Mouse (Mus musculus) CD4-positive, CD25-positive, alpha-beta regulatory T cell, adult 4 months (primary cell): Measurements from ENCODE around the gene Tmprss15. TPM values are rescaled to one million over a fixed set of nuclear protein-coding genes. Genes with fewer than 3 reads are reported as not detected.

Source experiments
- ATAC-seq: one replicate; pipeline ENCODE4 v1.8.0; 2017
- polyA plus RNA-seq, 2 experiments: library from polyadenylated mRNA; unstranded; fragments of 100-300 nt; shearing (Covaris generic); gene quantifications; one replicate each; pipeline ENCODE4 v1.2.1; 2017

The Tmprss15 gene
- not detected for polyA plus RNA-seq

DNA sequence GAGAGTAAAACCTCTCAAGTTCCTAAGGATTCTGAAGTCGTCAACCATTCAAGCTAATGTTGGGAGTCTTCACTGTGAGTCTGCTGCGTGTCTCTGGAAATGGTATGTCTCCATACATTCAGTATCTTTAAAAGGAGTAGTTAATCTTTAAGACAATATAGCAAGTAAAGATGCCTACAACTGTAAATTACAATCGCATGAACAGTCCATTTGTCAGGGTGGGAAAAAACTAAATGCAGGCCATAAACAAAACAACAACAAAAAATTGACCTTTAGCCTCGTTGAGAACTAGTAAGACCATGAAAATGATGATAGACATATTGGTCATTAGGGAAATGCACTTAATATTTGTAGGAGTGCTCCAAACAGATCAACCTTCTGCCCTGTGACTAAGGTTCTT, at the start of gene Tmprss15:
Gene Tmprss15 (minus strand): TSS at position 101 of the 400 bp plus-strand sequence.
- ATAC-seq: no peak

DNA sequence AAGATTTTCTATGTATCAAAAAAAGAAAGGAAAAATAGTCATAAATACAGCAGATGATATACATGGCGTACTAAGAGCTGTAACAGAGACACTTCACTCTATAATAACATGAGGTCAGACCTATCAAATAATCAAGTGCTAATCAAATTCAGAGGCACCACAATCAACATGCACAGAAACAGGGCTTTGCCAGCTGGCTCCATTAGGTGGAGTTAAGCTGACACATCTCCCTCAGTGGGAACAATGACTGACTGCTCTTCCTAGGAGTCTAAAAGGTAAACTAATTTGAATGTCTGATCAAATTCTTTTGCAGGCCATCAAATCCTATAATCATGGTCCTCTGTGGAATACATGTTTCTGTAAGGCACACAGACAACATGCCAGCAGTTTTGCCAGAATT, 24.0 kb upstream of the Tmprss15 start:
- ATAC-seq: no peak

DNA sequence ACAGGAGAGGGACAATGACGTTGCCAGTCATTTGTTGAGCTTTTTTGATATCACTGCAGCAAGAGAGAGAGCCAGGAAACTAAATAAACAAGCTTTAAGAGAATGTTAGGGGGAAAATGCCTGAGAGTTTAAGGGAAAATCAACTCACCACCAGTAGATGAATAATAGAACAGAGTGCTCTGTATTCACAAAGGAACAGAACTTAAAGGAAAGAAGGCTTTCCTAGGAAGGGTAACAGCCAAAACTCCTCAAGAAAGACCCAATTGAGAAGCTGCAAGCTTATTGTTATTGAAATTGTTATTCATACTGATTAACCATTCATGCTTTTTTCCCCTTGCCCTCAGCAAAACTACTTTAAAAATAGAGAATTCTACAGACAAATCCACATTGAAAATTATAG, 18.6 kb upstream of the Tmprss15 start:
- ATAC-seq: no peak

DNA sequence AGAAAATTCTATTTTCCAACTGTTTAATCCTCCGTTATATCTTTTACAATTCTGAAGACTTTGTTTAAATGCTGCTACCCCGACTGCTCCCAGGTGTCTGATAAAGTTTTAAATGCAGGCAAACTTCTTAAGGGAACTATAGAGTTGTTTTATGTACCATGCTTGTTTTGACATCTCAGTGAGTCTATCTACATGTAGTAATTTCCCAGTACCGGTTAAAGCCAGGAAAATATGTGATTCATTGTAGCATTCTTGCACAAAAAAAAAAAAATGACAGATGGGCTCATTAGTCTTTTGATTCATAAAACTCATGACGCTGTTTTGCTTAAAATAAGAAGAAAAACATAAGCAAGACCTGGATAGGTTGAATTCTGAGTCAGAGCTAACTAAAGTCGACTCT, 18.1 kb upstream of the Tmprss15 start:
- ATAC-seq: no peak

DNA sequence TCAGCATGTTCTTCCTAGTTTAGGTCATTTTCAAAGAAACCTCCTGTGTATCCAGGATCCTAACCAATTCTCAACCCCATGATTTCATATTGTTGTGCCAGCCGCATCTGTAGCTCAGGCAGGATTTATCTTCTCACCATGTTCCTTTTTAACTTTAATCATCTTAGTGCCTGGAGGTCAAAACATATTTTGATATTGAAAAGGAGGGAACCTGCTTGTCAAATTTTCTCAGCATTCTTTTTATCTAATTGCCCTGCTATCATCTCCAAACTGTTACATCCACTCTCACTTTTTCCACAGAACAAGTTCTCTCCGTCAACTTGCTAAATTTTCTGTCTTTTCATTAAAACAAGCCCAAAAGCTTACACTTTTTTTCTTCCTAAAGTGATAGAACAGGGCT, 9.4 kb upstream of the Tmprss15 start:
- no peak for ATAC-seq

DNA sequence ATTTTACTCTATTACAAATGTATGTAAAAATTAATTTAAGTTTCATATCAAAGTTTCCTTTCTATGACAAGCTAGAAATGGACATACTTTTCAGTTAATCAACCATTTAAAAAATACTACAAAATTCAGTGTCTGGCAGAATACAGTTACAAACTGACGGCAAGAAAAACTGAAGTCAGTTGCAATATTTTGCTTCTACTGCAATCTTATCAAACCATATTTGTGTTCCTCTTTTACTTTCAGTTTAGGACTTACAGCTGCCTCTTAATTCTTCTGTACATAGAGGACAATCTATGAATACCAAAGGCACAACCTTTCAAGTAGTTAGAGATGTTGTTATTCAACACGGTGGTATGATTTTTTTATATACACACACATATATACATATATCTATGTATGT, 7.4 kb upstream of the Tmprss15 start:
- ATAC-seq: no peak

DNA sequence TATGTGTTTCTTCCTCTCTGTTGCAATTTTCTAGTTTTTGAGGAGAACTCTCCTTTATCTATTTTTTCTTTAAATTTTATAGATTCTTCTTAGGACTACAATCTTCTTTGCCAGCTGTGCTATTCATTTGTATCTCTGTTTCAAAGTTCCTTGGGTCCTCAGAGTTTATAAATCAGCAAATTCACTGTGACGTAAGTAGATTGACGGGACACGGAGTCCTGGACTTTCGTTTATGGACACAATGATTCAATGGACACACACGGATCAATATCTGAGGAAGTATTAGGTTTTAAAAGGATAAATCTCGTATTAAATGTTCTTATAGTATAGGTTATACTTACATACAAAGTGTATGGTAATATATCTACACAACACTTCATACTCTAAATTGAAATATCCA, 4.3 kb downstream of the Tmprss15 start:
- ATAC-seq: no peak

DNA sequence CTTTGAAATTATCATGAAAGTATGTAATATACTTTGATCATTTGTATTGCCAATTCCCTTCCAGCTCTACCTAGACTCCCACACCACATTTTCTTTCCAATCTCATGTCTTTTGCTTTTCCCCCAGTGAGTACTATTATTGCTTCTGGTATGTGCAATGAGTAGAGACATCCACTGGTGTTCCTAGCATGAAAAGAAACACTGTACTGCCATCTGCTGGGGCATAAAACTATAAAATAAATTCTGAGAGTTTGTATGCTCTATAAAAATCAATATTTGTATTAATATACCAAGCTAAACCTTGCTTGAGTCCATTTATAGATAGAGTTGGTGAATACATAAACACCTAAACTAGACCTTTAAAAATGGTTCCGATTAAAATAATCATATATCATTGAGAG, 27.0 kb downstream of the Tmprss15 start:
- no peak for ATAC-seq

DNA sequence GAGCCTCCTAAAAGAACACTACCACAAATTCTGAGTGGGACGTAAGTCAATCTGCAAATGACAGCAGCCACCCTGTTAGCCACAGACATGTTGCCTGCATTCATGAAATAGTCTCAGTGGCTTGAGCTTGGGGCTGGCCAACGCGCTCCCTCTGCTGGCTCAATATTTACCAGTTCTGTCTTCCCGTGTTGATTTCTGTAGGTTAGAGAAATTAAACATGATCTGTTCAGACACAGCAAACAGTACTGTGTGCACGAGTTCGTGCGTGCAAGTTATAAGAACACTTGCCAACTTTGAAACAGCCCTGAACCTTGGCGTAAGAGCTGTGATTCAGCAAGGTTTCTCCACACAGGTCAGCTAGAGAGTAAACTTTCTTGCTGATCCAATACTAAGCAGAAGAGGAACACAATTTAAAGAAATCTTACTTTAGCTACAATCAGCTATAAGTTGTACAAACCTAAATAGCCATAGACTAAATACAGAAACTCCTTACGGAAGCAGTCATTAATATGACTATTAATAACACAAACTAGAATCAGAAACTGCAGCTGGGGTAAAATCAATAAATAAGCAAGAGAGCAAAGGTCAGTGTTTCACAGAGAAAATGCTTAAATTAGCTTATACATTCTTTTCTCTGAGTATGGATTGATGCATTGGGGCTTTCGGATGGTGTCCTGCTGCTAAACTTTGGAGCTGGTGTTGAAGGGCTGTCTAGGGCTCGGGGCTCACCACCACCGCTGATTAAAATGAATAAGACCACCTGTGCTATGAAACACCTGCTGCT, 31.9 kb downstream of the Tmprss15 start:
- no peak for ATAC-seq

DNA sequence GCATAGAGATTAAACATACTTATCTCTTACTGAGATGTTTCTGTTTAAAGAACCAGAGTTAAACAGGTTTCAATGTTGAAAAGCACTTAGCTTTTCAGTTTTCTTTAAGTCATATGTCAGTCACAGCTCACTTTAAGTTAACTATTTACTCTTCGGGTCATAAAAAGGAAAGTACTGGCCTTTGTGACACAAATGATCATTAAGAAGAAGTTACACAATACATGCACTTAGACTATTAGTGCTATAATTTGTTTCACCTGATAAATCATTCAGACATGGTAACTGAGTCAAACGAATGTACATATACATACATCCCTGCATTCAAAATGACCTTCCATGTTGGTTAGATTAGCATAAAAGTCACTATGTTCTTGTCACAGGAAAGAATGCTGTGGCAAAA, 58.3 kb downstream of the Tmprss15 start:
- ATAC-seq: no peak

DNA sequence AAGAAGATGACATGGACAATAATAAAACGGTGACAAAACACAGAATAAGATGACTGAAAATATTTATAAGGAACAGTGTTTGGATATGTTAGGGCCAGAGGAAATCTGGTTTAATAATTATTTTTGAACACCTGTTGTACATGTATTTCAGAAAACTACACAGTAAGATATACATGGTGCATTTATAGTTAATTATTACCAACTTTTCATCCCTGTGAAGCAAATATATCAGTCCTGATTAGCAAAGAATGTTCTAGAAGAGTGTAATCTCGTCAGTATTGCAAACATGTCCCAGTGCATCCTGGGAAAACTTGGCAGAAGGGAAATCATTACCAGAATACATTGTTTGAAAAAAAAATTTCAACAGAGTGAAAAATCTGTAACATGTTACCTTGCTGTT, 88.1 kb downstream of the Tmprss15 start:
- no peak for ATAC-seq

DNA sequence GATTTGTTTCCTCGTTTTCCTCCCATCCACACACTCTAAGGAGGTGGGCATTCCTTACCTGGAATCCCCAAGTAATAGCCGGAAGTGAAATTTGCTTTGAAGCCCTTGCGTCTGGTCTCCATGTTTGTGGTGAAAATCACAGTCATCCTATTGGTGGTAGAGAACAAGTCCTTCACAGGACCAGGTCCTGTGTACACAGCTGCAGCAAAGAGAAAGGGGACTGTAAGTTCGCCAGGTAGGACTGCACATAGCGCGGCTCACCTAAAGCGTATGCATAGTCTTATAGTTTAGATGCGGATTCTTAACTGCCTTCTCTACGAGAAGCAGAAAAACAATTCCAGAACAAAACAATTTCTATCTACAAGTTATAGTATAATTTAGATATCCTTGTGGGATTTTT, 89.2 kb downstream of the Tmprss15 start:
- ATAC-seq: no peak

DNA sequence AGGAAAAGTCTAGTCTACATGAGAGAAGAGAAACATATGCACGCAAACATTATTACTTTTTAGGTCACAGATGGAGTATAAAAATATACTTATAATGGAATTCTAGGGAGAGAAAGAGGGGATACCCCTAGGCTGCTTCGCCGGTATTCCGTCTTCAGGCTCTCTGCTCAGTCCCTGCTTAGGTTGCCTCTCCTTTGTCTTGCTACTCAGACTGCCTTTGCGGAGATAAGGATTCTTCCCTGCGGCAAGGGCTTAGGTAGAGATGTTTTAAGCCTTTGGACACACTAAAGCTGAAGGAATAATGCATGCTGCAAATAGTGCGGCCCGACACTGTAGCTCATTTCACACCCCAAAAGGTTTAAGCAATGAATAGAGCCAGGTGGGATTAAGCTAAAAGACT, 114.5 kb downstream of the Tmprss15 start:
- ATAC-seq: no peak

DNA sequence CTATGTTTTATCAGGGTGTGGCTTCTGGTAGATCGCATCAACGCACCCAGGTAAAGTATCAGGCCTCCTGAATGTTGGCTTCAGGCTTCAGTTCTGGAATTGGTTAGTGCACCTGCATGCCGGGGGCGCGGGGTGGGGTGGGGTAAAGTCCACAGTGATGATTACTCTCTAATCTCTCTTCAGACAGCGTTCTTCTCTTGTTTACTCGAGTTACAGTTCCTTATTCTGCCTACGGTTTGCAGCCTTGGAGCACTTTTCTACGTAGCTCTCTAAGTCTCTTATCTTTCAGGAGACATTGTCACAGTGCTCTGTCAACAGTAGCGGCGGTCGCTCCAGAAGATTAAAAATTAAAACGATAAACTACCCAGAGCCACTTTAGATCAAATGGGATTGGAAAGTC, 116.8 kb downstream of the Tmprss15 start:
- ATAC-seq: no peak

DNA sequence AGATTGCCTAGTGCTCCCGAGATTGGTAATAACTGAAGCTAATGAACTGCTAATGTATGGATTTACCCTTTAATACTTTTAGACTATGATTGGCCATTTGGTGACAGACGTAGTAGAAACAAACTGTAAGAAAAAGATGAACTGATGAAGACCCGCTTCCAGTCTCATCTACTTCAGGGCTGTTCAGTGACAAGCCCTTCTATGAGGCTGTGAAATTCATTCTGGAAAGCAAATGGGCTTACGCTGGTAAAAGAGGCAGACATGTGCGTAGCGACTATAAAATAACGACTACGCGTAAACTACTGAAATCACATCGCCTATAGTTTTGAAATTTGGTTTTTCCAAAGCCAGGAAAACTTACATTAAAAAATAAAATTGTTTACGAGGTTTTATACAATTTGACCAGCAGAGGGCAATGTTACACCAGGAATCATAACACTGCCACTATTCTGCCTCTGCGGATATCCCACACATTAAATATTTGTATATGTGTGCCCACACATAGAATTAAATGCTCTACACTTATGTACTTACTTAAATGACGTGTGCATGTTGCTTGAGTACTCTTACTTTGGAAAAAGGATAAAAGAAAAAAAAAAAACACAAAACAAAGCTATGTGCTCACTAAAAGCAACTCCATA, 121.7 kb downstream of the Tmprss15 start:
- ATAC-seq: no peak

DNA sequence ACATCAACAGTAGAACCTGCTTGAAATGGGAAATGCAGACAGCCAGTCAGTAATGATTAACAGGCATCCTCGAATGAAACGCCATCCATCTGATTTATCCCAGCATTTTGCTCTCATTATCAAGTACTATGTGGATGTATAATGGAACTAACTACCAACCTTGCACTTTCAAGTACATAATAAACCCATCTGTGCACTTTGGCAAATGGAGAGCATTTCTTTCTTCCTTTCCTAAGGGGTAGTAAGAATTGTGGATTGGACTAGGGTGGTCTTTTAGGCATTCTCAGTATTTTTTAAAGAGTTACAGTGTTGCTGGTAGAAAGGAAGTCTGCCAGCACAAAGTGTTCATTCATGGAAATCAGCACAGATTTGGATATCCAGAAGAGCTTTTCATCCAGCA, 133.5 kb downstream of the Tmprss15 start:
- no peak for ATAC-seq

DNA sequence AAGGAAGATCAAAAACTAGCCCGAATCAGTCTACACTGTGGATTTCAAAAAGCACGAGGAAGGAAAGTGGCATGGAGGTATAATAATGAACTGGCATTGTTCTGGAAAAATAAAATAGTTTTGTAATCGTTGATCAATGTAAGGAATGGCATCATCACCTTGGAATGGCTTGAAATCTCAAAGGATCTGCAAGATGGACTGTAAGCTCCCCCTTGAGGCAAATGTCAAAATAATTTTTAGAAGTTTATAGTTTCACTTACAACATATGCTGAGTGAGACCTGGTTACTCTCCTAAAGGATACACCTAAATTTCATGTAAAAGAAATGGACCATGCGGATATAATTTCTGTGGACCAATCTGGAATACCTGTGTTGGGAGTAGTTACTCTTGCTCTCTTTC, 140.5 kb downstream of the Tmprss15 start:
- ATAC-seq: no peak

DNA sequence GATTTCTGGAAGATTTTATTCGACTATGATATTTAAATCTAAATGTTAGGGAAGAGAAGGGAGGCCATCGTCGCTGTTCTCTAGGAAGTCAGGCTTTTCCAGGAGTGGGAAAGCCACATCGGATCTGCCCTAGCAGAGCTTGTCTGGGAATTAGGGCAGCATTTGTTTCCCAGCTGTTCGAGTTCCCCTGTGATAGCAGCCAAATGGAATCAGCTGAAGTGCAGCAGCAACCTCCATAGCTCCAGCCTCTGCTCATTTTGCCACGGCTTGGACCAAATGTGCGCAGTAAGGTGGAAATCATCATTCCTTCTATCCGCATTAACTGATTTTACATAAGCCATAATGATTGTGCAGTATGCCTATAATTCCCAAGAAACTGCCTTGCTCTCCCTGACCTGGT, 153.1 kb downstream of the Tmprss15 start:
- no peak for ATAC-seq

DNA sequence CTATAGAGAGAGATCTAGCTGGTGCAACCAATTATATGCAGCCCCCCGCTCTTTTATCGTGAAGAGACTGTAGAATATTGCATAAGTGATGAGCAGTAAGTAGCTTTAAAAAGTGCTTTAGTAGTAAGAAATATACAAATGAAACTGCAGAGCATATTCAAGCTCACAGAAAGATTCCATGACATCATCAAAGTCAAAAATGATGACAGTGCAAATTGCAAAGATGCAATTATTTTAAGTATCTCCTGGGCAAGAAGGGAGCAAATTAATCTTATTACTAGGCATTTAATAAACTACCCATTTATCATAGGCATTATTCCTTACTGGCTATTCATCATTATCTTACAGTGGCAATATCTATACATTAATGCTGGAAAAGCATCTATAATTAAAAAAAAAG, 156.6 kb downstream of the Tmprss15 start:
- ATAC-seq: no peak

DNA sequence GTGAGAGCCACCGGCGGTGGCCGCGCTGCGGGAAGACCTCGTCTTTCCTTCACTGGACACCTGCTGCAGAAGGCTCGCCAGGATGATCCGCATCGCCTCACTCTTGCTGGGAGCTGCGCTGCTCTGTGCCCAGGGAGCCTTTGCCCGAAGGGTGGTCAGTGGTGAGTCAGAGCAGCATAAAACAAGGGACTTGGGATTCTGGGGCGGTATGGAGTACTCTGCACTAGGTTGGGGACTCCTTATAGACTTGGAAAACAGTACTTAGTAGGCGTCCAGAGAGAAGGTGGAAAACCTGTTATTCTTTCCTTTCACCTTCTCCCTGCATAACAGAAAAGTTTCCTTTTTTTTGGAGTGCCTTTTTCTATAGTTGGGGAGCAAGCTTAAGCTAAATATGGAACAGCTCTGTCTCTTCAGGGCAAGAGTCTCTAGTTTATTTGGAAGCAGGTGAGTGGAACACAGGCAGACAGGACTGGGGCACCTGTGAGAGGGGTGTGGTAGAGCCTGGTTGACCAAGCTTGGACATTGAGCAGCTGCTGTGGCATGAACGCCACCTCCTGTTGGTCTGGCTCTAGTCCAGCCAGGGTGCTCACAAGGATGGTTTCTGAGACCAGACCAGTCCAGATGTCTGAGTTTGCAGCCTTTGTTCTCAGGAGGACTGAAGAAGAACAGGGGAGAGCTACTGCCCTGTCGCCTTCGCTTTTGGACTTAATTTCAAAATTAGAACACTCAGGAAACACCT, 159.4 kb downstream of the Tmprss15 start:
- no peak for ATAC-seq

DNA sequence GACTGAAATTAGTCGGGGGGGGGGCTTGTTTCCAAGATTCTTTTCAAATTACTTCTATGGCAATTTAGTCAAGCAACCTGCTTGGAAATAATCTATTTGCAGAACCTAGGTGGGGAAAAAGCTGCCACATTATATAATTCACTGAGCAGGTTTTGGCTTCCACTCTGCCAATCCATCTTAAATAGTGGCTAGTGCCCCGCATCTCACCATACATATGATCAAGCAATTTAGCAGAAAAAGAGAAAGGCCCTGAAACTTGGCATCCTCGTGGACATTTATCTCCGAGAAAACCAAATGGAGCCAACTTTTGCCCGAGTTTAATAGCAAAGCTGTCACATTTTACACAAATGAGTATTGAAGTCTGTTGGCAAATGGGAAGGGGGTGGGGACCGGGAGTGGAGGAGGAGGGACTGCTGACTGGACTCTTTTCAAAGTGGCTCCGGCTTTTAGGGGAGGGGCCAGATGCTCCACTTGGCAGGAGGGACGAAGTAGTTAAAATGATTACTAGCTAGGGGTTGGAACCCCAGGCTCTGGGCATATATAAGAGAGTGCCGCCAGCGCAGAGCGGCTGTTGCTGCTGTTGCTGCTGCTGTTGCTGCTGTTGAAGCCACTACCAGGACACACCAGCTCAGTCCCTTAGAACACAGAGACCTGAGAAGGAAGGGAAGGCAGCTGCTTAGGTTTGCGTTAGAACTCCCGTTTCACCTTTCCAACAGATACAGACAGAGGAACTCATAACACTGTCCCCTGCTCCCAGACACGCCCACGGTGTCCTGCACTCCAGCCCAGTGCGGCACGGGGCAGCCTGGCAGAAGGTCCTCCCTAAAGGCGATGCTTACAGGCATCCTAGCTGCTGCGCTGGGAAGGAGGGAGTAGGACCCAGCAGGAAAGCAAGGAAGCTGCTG, 160.3 kb downstream of the Tmprss15 start, which contains the start of gene Chodl:
Gene Chodl (plus strand): TSS at position 567 of the 905 bp plus-strand sequence.
- ATAC-seq: no peak

DNA sequence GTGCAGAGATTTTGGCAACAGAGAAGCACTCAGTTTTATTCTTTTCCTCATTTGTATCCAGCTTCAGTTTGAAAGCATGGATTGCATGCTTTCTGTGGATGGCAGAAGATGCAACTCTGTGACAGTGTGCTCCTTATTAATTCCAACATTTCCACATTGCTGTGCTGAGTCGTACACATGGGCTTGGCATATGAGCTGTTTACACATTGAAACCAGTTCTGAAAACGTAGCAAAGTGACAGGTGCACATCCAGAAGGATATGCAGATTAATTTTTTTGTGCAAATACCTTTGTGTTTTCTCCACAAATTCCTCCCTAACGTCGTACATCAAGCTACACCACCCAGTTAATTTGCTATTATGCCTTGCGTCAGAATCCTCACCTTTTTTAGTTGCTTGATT, 168.3 kb downstream of the Tmprss15 start:
- no peak for ATAC-seq
